Mouse (Mus musculus) midbrain, embryonic 13.5 days (tissue): ENCODE results near the gene Ctsk. TPM values are rescaled to one million over a fixed set of nuclear protein-coding genes. Genes with fewer than 3 reads are reported as not detected.

Source experiments
- ATAC-seq: fragments of 200-750 bp; cut with Nextera tagmentation; 2 replicates; pipeline ENCODE4 v1.8.0; 2017; ENCODE audit warnings: mild to moderate bottlenecking, moderate TSS enrichment, moderate library complexity
- H3K27ac ChIP-seq: fragments of 300-500 bp; sonication (generic); 2 replicates; pipeline ENCODE4 v1.5.1; 2015; ENCODE audit warnings: inconsistent platforms, mild to moderate bottlenecking, moderate library complexity
- H3K27me3 ChIP-seq: fragments of 300-500 bp; sonication (generic); 2 replicates; pipeline ENCODE4 v1.6.1; 2015; ENCODE audit warnings: mild to moderate bottlenecking, inconsistent platforms
- H3K36me3 ChIP-seq: fragments of 300-500 bp; sonication (generic); 2 replicates; pipeline ENCODE4 v1.6.1; 2015; ENCODE audit warnings: mild to moderate bottlenecking, inconsistent platforms
- H3K4me1 ChIP-seq: fragments of 300-500 bp; sonication (generic); replicated peaks from 2 replicates; pipeline ENCODE4 v1.6.1; 2015; ENCODE audit warnings: inconsistent platforms
- H3K4me2 ChIP-seq: fragments of 300-500 bp; sonication (generic); replicated peaks from 2 replicates; pipeline ENCODE4 v1.6.1; 2015; ENCODE audit warnings: moderate library complexity, mild to moderate bottlenecking, inconsistent platforms
- H3K4me3 ChIP-seq: fragments of 300-500 bp; sonication (generic); replicated peaks from 2 replicates; pipeline ENCODE4 v1.5.1; 2015; ENCODE audit warnings: mild to moderate bottlenecking, inconsistent platforms
- H3K9ac ChIP-seq: fragments of 300-500 bp; sonication (generic); replicated peaks from 2 replicates; pipeline ENCODE4 v1.6.1; 2015; ENCODE audit warnings: mild to moderate bottlenecking, inconsistent platforms
- H3K9me3 ChIP-seq: fragments of 300-500 bp; sonication (generic); 2 replicates; pipeline ENCODE4 v1.6.1; 2016; ENCODE audit warnings: mild to moderate bottlenecking, inconsistent platforms
- WGBS: fragments of 180-500 bp; shearing (Covaris S2); methylation state at CpG from one replicate; pipeline ENCODE4 v1.1.7; 2015; 5-methylcytosine and 5-hydroxymethylcytosine counted together
- polyA plus RNA-seq: library from polyadenylated mRNA; unstranded; fragments of >200 nt; fragmentation: Nextera tagmentation; extraction: Ambion mirVana; gene quantifications from 2 replicates; pipeline ENCODE4 v1.2.1, GENCODE M21; 2015

Gene Ctsk
- polyA plus RNA-seq, 1 experiment from 2014 or later = 5.8 TPM

DNA sequence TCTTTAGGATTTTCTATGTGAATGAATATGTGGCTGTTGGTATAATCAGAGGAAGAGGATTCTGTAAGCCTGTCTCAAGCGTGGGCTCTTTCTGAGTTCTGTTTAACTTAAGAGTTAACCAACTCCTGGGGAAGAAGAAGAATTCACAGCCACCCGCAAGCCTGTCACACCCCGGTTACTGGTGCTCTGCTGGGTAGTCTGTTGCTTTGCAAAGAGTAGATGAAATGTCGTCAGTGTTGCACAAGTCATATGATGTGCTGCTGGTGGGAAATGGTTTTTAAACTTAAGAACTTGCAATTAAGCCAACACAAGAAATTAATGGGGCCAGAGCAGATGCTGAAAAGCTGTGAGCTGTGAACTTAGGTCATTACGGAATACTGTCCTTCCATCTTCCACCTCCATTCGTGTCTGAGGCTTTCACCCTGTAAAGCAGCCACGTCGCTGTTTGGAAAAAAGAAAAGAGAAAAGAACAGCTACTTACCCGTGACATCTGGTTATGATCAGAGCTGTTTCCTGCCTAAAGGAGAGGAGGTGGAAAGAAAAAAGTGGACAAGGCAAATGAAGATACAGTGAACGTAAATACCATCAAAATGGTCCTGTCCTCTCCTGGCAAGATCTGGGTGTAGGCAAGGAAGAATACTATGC lies 562 bp downstream of the Ctsk start:
- Histone ChIP-seq H3K27me3 (no peaks in the 10 kb centered on the region), H3K36me3 (peaks cover 26% of the 10 kb centered on the region), H3K4me2 (no peak overlapping the region), H3K9ac (no peak overlapping the region), H3K4me3 (no peak overlapping the region), H3K9me3 (no peaks in the 10 kb centered on the region), H3K4me1 (no peaks in the 10 kb centered on the region), H3K27ac (no peak overlapping the region)
- 79% methylated on average over 10 of the region's 10 CpGs for WGBS
- ATAC-seq = no peak

DNA sequence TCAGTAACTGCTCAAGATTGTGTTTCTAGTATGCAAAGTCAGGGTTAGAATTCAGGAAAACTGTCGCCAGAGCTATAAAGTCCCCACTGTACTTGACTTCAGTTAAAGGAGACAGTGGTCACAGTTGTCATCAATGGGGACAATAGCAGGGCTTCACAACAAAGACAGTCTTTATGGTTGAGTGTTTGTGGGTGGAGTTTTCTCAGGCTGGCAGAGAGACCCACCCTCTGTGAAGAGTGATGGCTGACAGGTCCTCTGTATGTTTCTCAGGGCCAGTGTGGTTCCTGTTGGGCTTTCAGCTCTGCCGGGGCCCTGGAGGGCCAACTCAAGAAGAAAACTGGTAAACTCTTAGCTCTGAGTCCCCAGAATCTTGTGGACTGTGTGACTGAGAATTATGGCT lies 3.3 kb downstream of the Ctsk start:
- H3K27ac ChIP-seq = no peak overlapping the region
- ATAC-seq = no peak
- H3K4me2 ChIP-seq = no peak overlapping the region

DNA sequence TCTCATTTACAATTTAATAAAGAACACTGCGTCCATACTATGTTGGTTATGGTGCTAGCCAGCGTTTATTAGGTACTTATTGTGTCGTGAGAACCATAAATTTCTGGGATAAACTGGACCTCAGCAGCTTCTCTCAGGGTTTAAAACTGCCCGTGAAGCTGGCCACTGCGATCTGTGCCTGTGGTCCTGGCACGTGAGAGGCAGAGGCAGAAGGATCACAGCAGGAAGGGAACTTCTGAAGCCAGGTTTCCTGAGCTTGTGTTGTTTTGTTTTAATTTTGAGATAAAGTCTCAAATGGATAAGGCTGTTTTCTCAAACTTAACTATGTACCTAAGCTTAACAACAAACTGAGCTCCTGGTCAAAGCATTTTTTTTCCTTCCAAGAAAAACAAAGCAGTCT lies 10.3 kb downstream of the Ctsk start:
- Histone ChIP-seq H3K9ac (no peak overlapping the region), H3K4me3 (no peak overlapping the region), H3K36me3 (peaks cover 12% of the 10 kb centered on the region), H3K4me2 (no peak overlapping the region), H3K4me1 (no peaks in the 10 kb centered on the region), H3K27ac (no peak overlapping the region), H3K9me3 (no peaks in the 10 kb centered on the region), H3K27me3 (no peaks in the 10 kb centered on the region)
- 80% methylated on average over 6 of the region's 6 CpGs for WGBS
- ATAC-seq = no peak

More for the DNA sequence above, 3.3 kb downstream of the Ctsk start:
- H3K4me3 ChIP-seq = no peak overlapping the region
- no peaks in the 10 kb centered on the region for H3K4me1 ChIP-seq
- no peaks in the 10 kb centered on the region for H3K9me3 ChIP-seq
- H3K27me3 ChIP-seq = no peaks in the 10 kb centered on the region
- H3K9ac ChIP-seq = no peak overlapping the region
- 49% methylated on average over 2 of the region's 2 CpGs for WGBS
- peaks cover 7% of the 10 kb centered on the region for H3K36me3 ChIP-seq

DNA sequence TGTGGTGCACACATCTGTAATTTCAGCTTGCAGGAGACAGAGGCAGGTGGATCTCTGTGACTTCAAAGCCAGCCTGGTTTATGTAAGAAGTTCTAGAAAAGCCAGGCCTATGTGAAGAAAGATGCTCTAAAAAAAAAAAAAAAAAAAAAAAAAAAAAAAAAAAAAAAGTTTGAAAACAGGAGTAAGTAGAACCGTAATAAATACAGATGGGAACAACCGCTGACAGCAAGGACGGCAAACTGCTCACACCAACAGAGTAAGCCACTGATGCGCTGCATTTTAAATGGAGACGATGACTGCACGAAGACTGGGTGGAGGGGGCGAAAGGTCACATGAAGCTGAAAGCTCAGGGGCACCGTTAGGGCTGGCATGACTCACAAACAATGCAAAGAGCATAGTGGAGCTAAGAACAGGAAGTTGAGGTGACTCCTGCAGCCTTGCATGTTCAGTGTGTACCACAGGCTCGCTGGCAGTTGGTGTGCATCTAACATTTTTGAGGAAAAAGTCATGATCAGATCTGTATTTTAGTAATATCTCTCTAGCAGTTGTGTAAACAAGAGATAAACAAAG lies 12.6 kb downstream of the Ctsk start:
- WGBS = 74% methylated on average over 9 of the region's 9 CpGs
- no peaks in the 10 kb centered on the region for H3K27me3 ChIP-seq
- H3K4me1 ChIP-seq = no peaks in the 10 kb centered on the region
- no peaks in the 10 kb centered on the region for H3K9me3 ChIP-seq
- H3K9ac ChIP-seq = no peak overlapping the region
- no peak overlapping the region for H3K27ac ChIP-seq
- no peak for ATAC-seq
- no peak overlapping the region for H3K4me2 ChIP-seq
- H3K36me3 ChIP-seq = peaks cover 11% of the 10 kb centered on the region
- H3K4me3 ChIP-seq = no peak overlapping the region

DNA sequence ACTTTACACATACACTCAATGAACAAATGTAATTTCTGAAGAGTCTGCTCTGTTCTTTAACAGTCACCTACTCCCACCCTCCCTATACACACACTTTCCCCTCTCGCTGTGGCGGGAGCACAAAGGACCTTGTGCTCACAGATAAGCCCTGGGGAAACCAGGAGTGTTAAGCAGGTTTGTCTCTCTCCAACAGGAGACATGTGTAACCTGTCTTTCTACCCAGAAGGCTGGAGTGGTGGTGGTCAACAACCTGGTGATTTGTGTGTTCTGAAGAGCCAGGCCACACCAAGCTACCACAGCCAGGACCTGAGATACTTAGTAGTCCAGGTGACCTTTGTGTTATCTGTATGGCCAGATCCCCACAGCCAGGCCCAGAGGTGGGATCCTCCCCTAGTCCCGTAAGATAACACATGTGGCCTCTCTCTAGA lies 17.6 kb downstream of the Ctsk start:
- Histone ChIP-seq H3K9me3 (no peaks in the 10 kb centered on the region), H3K36me3 (no peaks in the 10 kb centered on the region), H3K4me1 (no peaks in the 10 kb centered on the region), H3K4me2 (no peak overlapping the region), H3K4me3 (no peak overlapping the region), H3K27me3 (no peaks in the 10 kb centered on the region), H3K9ac (no peak overlapping the region), H3K27ac (no peak overlapping the region)
- ATAC-seq = no peak
- WGBS = 95% methylated on average over 3 of the region's 3 CpGs

DNA sequence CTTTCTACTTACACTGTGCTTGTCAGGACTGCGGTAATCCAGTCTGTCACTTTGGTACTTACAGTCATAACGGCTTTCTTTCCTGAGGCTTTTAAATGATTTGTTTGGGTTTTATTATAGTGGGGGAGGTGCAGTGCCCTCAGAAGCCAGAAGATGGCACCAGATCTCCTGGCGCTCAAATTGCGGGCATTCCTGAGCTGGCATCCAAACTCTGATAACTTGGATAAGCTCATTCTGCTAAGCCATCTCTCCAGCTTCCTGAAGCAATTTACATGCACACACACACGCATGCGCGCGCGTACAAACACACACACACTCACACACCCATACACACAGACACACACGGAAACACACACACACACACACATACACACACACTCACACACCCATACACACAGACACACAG lies 18.4 kb downstream of the Ctsk start:
- ATAC-seq = peak; percentile 68; the same call in 1 of the 2 replicates
- WGBS = 26% methylated on average over 10 of the region's 10 CpGs
- no peak overlapping the region for H3K27ac ChIP-seq

DNA sequence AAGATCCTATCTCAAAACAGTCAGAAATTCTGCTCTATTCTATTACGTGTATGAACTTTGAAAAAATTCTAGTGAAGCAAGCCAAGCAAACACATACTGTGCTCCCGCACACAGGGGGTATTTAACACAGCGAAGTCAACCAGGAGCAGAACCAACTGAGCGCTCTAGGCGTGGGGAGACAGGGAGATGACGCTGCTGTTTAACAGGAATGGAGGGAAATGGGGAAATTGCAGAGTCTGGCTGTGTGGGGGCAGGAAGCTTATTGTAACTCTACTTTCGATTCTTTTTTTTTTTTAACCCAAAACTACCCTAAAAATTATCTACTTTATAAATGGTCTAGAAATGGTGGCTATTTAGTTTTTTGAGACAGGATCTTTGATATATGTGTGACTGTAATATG lies 19.8 kb downstream of the Ctsk start:
- no peak overlapping the region for H3K4me2 ChIP-seq
- no peak overlapping the region for H3K27ac ChIP-seq
- no peak for ATAC-seq
- H3K4me3 ChIP-seq = no peak overlapping the region
- no peak overlapping the region for H3K9ac ChIP-seq
- H3K4me1 ChIP-seq = no peaks in the 10 kb centered on the region
- H3K27me3 ChIP-seq = no peaks in the 10 kb centered on the region
- no peaks in the 10 kb centered on the region for H3K36me3 ChIP-seq
- WGBS = 83% methylated on average over 7 of the region's 7 CpGs
- H3K9me3 ChIP-seq = no peaks in the 10 kb centered on the region

More for the DNA sequence above, 18.4 kb downstream of the Ctsk start:
- Histone ChIP-seq H3K36me3 (no peaks in the 10 kb centered on the region), H3K27me3 (no peaks in the 10 kb centered on the region), H3K4me1 (no peaks in the 10 kb centered on the region), H3K9ac (no peak overlapping the region), H3K9me3 (no peaks in the 10 kb centered on the region), H3K4me3 (no peak overlapping the region), H3K4me2 (no peak overlapping the region)

DNA sequence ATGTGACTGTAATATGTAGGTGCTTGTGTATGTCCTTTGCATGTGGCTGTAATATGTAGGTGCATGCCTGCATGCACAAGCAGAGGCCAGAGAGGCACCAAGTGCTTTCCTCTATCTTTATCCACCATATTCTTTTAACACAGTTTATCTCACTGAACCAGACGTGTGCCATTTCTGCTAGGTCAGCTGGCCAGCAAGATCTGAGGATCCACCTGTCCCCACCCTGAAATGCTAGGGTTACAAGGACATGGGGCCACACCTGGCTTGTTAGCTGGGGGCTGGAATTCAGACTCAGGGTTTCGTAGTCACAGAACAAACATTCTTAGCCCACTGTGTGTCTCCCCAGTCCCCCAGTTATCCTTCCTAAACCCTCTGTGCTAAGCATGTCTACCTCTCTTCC lies 20.3 kb downstream of the Ctsk start:
- 86% methylated on average over 2 of the region's 2 CpGs for WGBS
- no peak overlapping the region for H3K4me2 ChIP-seq
- H3K9ac ChIP-seq = no peak overlapping the region; the same call in 1 of the 2 replicates
- no peak for ATAC-seq
- H3K36me3 ChIP-seq = no peaks in the 10 kb centered on the region
- no peak overlapping the region for H3K4me3 ChIP-seq
- no peak overlapping the region for H3K27ac ChIP-seq
- no peaks in the 10 kb centered on the region for H3K4me1 ChIP-seq
- no peaks in the 10 kb centered on the region for H3K9me3 ChIP-seq
- no peaks in the 10 kb centered on the region for H3K27me3 ChIP-seq

DNA sequence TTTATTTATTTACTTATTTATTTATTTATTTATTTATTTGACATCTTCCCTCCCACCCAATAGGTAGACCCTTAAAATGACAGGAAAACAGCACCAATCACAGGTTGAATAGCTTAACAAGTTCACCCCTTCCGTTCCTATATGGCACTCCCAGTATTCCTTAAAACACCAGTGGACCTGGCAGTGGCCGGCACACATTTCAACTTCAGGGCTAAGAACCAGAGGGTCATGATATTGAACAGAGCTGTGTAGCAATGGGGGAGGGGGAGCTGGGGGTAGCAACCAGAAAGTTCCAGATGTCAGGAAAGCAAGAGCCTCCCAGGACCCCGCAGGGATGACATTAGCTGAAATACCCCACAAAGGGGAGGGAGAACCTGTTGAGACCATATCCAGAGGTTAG lies 21.0 kb downstream of the Ctsk start:
- no peak overlapping the region for H3K27ac ChIP-seq
- no peak overlapping the region for H3K4me2 ChIP-seq
- H3K9me3 ChIP-seq = no peaks in the 10 kb centered on the region
- H3K27me3 ChIP-seq = no peaks in the 10 kb centered on the region
- no peak overlapping the region for H3K4me3 ChIP-seq
- 91% methylated on average over 3 of the region's 3 CpGs for WGBS
- H3K9ac ChIP-seq = no peak overlapping the region
- no peak for ATAC-seq
- H3K36me3 ChIP-seq = no peaks in the 10 kb centered on the region
- no peaks in the 10 kb centered on the region for H3K4me1 ChIP-seq

DNA sequence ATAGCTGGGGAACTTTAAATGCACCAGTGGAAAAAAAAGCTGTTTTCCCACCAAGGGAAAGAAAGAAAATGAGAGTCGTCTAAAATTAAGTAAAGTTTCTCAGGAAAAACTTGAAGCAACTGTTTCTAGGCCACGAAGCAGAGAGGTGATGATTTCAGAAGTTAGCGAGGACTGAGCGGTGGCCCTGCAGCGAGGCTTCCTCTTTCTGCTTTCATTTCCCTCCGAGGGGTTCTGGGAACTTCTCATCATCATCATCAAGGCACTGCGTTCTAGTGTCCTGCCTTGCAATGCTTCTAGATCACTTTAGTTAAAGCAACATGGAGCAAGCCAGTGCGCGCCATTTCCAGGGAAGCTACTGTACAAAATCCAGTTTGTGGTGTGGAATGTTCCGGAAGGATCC lies 22.1 kb downstream of the Ctsk start:
- Histone ChIP-seq H3K4me1 (no peaks in the 10 kb centered on the region), H3K27me3 (no peaks in the 10 kb centered on the region), H3K36me3 (no peaks in the 10 kb centered on the region), H3K27ac (no peak overlapping the region), H3K9me3 (no peaks in the 10 kb centered on the region), H3K4me2 (no peak overlapping the region), H3K9ac (no peak overlapping the region), H3K4me3 (no peak overlapping the region)
- 96% methylated on average over 10 of the region's 10 CpGs for WGBS
- ATAC-seq = no peak

DNA sequence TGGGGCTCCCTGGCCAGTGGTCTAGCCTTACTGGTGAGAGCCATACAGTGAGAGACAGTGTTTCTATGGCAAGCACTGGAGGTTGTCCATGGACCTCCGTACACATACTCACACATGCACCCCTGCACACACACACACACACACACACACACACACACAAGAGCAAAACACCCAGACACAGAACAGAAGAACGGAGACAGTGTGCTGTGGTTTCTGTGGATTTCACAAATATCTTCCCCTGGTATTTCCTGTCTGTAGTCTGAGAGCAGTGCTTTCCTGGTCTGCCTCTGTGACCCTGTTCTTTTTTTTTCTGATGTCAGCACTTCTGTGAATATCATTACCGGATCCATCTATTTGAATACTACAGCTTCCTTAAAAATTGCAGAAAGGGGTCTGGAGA lies 24.6 kb downstream of the Ctsk start:
- Histone ChIP-seq H3K4me1 (no peaks in the 10 kb centered on the region), H3K27me3 (no peaks in the 10 kb centered on the region), H3K9ac (no peak overlapping the region), H3K9me3 (no peaks in the 10 kb centered on the region), H3K27ac (no peak overlapping the region), H3K36me3 (no peaks in the 10 kb centered on the region), H3K4me3 (no peak overlapping the region), H3K4me2 (no peak overlapping the region)
- ATAC-seq = no peak
- WGBS = 91% methylated on average over 3 of the region's 3 CpGs

DNA sequence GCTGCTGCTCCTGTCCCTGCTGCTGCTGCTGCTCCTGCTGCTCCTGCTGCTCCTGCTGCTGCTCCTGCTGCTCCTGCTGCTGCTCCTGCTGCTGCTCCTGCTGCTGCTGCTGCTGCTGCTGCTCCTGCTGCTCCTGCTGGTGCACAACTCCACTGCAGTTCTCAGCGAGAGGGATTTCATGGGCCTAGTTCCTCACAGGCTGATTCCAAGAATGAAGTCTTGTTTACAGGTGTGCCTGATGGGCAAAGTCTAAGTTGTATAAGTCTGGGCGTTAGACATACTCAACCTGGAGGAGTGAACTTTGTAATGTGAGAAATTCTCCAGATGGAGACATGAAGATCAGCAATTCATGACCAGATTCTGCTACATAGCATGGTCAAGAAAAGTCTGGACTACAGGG lies 25.6 kb downstream of the Ctsk start:
- WGBS = 67% methylated on average over 2 of the region's 2 CpGs
- no peak for ATAC-seq
- no peak overlapping the region for H3K9ac ChIP-seq
- H3K4me1 ChIP-seq = no peaks in the 10 kb centered on the region
- H3K27ac ChIP-seq = no peak overlapping the region
- no peaks in the 10 kb centered on the region for H3K9me3 ChIP-seq
- H3K27me3 ChIP-seq = no peaks in the 10 kb centered on the region
- H3K36me3 ChIP-seq = no peaks in the 10 kb centered on the region
- no peak overlapping the region for H3K4me2 ChIP-seq
- H3K4me3 ChIP-seq = no peak overlapping the region

DNA sequence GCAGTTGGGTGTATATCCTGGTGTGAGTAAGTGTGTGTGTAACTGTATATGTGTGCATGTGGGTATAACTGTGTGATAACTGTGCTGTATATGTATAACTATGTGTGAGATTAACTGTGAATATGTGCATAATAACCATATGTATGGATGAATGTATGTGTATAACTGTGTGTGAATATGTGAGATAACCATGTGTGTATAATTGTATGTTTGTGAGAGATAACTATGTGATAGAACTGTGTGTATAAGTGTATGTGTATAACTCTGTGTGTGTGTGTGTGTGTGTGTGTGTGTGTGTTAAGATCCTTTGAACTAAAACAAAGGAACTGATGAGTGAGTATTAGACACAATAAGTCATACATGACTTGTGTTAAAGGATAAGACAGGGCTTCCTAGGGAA lies 27.1 kb downstream of the Ctsk start:
- no peaks in the 10 kb centered on the region for H3K9me3 ChIP-seq
- no peaks in the 10 kb centered on the region for H3K4me1 ChIP-seq
- H3K4me2 ChIP-seq = no peak overlapping the region
- no peaks in the 10 kb centered on the region for H3K36me3 ChIP-seq
- ATAC-seq = no peak
- no peak overlapping the region for H3K27ac ChIP-seq
- H3K9ac ChIP-seq = no peak overlapping the region
- no peak overlapping the region for H3K4me3 ChIP-seq
- no peaks in the 10 kb centered on the region for H3K27me3 ChIP-seq
